Mouse (Mus musculus) liver, embryonic 14 days (tissue): ENCODE data around the gene Med13. TPM values are rescaled to one million over a fixed set of nuclear protein-coding genes. Genes with fewer than 3 reads are reported as not detected.

Experiments
- polyA plus RNA-seq: library from polyadenylated mRNA; depleted of rRNA; stranded (reverse); fragments of >200 nt; gene quantifications from 2 replicates; pipeline ENCODE4 v1.2.3, GENCODE M21; 2012; rRNA removed

Med13 gene
- polyA plus RNA-seq = 5.6 and 7.2 TPM in 2 replicates

GRCm38 (mm10) chr11:86356854-86357788 lies at the start of gene Med13:
Med13 (minus strand) TSS chr11:86357602.

GRCm38 (mm10) chr11:86257460-86258076 lies 99.8 kb downstream of the Med13 start, which contains the start of gene Ints2:
Ints2 (minus strand) TSS chr11:86257575.

Other genes starting within 250 kb of the Med13 start
- 3.2 and 3.5 TPM in 2 replicates for gene Brip1, start 156.4 kb downstream of the Med13 start, polyA plus RNA-seq
- gene Ints2, start 100.0 kb downstream of the Med13 start, polyA plus RNA-seq = 8.0 and 9.4 TPM in 2 replicates
- gene Rnft1, start 127.1 kb upstream of the Med13 start, polyA plus RNA-seq = 3.3 and 3.9 TPM in 2 replicates
- 10.1 and 10.6 TPM in 2 replicates for gene Rps6kb1, start 187.2 kb upstream of the Med13 start, polyA plus RNA-seq
- gene Tubd1, start 187.4 kb upstream of the Med13 start, polyA plus RNA-seq = 5.6 and 6.2 TPM in 2 replicates